Mouse (Mus musculus) lung, postnatal 14 days (tissue): ENCODE measurements around the gene Camk2g.

Experiments used
- DNase-seq: peaks from one replicate; pipeline ENCODE4 v3.0.0; 2021

Gene Camk2g

DNA sequence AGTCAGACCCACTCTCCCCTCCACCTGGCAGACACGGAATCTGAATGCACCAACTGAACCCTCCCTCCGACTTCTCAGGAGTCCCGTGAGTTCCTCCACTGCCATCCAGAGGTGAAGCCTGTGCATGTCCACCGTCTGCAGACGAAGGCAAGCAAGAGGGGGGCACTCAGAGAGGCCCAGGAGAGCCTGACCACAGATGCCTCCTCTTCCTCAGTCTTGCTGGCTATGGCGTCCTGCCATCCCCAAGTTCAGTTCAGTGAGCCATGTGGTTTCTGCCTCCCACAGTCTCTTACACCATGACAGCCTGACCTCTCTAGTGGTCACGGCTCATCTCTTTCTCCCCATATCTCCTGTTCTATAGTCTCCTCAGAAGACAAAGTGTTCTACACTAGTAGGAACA is 9.2 kb downstream of the Camk2g start:
- DNase-seq: no peak

DNA sequence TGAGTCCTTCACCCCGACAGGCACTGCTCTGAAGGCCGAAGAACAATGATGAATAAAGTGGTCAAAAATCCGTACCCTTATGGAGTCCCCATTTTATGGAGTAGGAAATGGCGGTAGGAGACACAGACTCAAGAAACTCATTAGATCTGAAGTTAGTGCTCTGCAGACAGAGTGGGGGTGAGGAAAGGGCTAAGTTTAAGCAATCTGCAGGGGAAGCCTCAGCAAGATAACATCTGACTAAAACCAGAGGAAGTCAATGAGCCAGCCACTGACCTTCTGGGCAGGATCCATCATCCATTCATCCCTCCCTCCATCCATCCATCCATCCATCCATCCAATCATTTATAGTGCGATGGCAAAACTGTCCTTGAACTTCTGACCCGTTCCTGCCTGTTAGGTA is 10.4 kb downstream of the Camk2g start:
- DNase-seq: no peak

GRCm38 (mm10) chr14:20782860-20783259 is 11.0 kb downstream of the Camk2g start:
- DNase-seq: no peak

- no peak for DNase-seq
Measured at GRCm38 (mm10) chr14:20780217-20780616, 13.7 kb downstream of the Camk2g start.

DNA sequence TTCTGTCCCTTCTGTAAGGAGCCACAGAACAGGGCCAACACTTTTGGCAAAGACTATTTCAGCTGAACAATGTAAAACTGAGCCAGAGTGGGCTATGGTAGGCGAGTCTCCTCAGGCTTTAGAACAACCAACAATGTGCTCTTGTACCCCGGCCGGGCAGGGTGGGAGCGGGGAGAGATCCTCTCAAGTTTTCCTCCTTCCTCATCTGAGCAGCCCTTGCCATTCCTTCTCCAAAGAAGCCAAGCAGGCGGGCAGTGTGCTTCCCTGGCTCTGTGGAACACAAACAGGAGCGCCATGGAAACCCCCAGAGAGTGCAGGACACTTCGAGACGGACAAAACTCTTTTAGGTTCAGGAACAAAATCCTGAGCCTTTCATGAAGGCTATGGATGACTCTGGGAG is 15.4 kb downstream of the Camk2g start:
- no peak for DNase-seq

- no peak for DNase-seq
Measured at GRCm38 (mm10) chr14:20775661-20776060, 18.2 kb downstream of the Camk2g start.

DNA sequence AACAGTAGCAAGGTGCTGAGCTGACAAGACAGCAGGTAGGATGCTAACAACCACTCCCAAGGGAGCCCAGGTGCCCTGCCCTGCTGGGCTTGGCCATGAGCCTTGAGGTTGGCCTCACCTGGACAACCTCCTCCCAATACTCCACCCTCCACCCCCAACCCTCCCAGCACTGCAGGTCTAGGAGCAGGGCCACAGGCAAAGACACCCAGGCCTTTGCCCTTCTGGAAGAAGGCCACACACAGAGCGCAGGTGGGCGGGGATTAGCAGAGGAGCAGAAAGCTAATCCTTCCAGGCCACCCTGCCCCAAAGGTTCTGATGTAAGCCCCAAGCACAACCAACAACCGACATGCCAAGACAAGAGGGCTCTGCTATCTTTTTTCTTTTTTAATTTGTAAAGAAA is 20.5 kb downstream of the Camk2g start:
- DNase-seq: no peak

- no peak for DNase-seq
Measured at GRCm38 (mm10) chr14:20772808-20773207, 21.1 kb downstream of the Camk2g start.

DNA sequence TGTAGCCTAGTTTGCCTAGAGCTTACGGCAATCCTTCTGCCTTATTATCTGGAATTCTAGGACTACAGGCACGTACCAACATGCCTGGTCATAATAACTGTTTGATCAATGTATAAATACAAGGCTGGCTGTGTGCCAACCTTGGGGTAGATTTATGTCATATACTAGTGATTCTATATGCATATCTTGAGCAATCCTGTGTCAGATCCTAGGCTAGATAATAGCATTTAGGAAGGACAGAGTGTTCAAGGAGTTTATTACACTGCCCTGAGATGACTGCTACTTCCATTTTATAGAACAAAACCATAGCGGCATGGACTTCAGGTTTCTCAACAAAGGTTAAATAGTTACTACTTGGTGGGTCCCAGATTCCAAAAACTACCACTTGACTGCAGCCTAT is 21.9 kb downstream of the Camk2g start:
- DNase-seq: no peak

- DNase-seq: peak; percentile 73
Measured at GRCm38 (mm10) chr14:20768581-20768980, 25.3 kb downstream of the Camk2g start.

DNA sequence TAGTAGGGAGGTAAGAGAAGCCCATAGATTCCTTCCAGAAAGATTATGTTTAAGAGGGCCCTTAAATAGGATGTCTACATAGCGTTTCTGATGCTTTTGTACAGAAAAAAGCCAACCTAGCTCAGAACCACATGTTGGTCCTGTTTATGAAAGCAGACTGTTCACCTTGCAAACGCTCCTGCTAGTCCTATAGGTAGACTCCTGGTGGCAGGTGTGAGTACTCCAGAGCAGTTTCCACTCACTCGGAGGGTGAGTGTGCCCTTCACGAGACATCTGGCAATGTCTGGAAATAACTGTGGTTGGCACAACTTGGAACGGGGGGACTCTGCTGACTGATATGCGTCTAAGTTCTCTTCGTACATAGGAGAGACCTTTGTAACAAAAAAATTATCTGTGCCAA is 26.0 kb downstream of the Camk2g start:
- DNase-seq: no peak

DNA sequence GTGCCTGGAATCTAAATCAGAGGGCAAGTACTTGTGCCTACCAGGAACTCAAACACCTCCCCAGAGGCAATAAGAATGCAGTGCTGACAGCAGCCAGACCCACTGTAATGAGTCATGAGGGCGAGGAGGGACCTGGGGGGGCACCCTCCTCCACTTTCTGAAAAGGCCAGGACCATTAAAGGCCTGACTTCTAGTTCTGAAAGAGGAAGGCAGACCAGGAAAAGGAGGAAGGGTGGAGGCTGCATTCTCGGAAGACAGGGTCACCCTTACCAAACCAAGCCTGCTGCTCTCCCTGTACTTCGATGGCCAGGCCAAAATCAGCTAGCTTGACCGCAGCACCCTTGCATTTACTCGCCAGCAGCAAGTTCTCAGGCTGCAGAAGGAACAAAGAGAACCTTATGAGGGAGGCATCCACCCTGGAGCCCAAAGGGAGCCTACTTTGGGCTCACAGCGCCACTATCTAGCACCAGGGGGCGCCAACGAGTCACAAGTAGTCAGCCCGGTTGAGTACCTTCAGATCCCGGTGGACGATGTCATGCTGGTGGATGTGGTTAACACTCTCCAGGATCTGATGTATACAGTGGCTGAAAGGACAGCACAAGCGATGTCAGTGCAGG is 28.1 kb downstream of the Camk2g start:
- peak; percentile 94 for DNase-seq

GRCm38 (mm10) chr14:20764942-20765341 is 28.9 kb downstream of the Camk2g start:
- no peak for DNase-seq

- no peak for DNase-seq
Measured at GRCm38 (mm10) chr14:20758768-20759435, 35.0 kb downstream of the Camk2g start.

DNA sequence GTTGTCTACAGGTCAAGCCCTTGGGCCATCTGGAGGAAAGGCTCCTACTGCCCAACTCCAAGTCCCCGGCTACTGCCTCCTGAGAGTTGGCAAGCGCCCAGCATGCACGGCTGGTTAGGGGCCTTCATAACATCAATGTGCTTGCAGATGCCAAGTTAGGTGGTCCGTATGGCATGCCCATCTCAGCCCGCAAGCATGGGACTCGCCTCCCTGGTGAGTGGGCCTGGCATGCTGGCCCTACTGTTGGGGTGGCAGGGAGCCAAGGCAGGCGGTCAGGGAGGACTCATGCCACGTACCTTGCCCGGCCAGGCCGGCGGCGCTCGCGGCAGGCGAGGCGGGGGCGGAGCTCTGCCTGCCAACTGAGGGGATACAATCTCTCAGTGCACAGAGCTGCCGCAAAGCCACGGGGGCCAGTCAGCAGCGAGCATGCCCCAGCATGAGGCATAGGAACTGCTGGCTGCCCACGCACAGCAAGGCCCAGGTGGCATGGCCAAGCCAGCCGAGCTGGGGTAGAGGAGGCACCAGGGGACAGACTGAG is 36.4 kb downstream of the Camk2g start:
- DNase-seq: no peak

DNA sequence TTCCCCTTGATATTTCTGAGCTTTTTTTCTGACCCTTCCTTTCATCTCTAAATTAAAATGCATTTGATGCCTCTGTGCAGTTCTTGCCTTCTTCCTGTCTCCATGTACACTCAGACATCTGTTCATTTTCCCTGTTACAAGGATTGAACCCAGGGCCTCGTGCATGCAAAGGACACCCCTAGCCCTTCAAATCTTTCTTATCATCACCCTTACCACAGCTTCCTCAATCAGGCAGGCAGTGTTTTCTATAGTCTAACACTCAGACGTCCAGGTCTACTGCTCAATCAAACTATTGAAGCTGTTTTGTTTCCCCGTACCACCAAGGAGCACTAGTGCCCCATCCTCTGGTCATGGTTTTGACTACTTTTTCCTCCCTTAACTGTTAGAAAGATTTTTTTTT is 40.1 kb downstream of the Camk2g start:
- DNase-seq: no peak

DNA sequence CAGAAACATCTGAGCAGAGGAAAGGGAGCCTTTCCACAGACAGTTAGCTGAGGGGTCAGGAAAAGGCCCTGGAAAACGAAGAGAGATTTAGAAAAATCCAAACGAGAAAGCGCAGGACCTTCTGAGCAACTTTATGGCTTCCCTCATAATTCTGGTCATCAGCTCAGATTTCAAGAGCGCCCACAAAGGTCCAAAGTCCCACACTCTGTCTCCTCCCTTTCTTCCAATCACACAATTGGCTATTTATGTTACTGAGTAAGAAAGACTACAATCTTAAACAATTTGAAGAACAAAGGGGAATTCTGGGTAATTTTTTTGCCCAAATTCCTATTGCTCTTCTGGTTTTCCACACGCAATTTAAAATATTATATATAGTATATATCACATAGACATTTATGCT is 43.4 kb downstream of the Camk2g start:
- no peak for DNase-seq

DNA sequence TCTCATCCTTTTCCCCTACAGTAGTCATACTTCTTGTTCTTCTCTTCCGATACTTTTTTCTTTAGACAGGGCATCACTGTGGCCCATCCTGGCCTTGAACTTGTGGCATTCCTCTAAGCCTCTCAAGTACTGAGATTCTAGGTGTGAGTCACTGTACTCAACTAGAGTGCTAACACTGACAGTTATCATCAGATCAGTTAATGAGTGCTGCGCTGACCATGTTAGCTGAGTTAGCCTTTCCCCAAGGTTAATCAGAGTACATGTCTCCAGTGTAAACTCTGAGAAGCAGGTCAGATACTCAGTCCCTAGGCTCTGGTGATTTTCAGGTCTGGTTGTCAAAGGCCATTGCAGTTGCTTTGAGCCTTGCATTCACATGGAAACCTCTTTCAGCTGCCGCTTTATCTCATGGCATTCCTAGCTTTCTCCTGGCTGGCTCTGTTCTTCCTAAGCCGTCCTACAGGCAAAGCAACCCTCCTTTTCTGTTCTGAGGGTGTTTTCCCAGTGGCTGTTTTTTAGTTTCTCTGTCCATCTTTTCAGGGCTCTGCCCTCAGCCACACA is 44.3 kb downstream of the Camk2g start:
- DNase-seq: no peak

- DNase-seq: no peak
Measured at GRCm38 (mm10) chr14:20748388-20748787, 45.5 kb downstream of the Camk2g start.

- DNase-seq: no peak
Measured at GRCm38 (mm10) chr14:20746935-20747334, 47.0 kb downstream of the Camk2g start.

DNA sequence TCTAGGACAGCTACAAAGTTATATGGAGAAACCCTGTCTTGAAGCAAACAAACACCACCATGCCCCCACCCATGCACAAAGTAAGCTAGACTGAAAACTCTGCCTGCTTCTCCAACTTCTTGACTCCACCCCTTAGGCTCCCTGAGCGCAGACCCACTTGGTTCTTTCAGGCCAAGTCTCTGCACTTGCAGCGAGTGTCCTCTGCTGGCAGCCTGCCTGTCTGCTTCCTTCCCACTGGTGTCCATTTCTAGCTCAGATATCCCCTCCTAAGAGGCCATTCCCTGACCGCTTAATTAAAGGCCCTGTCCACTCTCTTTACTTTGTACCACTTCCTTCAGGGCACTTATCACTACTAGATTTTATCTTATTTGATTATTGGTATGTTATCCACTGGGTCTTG is 50.3 kb downstream of the Camk2g start:
- peak; percentile 38 for DNase-seq

GRCm38 (mm10) chr14:20741301-20741700 is 52.6 kb downstream of the Camk2g start:
- DNase-seq: peak; percentile 49

DNA sequence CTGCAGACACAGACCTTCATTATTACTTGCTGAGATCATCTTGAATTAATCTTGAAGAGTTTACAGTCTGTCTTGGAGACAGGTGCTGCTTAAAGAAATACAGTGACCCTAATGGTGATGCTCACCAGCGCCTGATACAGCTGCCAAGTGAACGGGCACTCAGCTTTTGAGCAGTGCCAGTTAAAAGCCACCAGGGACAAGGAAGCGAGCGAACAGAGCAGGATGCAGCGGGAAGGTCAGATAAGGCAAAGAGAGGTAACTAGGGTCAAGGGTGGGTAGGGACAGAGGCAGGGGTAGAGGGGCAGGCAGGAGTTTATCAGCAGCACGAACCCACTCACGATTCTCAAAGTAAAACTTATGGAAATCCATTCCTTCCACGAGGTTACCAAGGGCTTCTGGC is 55.4 kb downstream of the Camk2g start:
- no peak for DNase-seq

DNA sequence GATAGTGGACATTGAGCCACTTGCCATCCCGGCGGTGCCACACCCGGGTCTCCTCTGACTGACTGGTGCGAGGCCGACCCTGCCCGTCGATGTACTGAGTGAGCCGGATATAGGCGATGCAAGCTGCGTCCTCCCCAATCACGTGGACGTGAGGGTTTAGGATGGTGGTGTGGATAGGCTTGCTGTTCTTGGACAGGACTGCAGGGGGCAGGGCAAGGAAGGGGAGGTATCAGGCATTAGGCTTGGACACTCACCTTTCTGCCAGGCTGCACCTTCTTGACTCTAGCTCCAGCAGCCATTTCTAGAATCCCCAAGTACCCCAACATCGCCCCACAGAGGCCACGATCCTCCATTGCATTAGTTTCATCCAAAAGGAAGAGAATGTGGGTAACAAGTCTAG is 56.6 kb downstream of the Camk2g start:
- DNase-seq: peak; percentile 66
